Mouse (Mus musculus) cerebellum, adult 11 months (tissue): ENCODE measurements around the gene Agbl5.

ENCODE experiments used
- DNase-seq: peaks from one replicate; pipeline ENCODE4 v3.0.0; 2022

Agbl5 gene

GRCm38 (mm10) chr5:30889088-30889754 is 727 bp downstream of the Agbl5 start:
- no peak for DNase-seq

GRCm38 (mm10) chr5:30890375-30890774 is 1.9 kb downstream of the Agbl5 start:
- DNase-seq = no peak

- no peak for DNase-seq
Measured at GRCm38 (mm10) chr5:30901860-30902259, 13.4 kb downstream of the Agbl5 start.

DNA sequence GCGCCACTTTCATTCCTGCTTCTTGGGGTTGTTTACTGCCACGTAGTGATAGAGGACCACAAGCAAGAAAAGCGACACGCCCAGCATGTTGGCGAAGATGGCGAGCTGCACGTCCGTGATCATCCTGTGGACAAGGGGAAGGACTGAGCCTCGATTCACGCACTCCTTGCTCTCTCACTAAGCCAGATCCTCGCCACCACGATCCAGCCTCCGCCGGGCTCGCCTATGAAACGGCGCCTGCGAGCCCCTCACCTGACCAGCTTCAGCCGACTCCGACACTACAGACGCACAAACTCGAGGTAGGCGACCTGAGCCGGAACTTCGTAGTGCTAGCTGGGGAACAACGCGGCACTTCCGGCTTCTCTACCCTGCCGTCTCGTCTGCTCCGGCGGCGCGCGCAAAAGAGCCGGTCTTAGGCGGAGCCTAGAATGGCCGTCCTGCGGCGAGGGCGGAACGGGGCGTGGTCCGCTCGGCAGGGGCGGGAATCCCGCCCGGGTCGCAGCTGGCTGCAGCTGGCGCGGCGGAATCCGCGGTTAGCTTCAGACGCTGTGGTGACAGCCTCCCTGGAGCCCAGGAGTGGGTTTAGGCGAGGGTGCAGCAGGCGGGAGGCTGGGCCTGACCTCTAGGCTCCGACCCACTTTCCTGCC is 19.0 kb downstream of the Agbl5 start, which contains the start of gene Ost4:
Gene Ost4 (minus strand): TSS at position 376 of the 647 bp plus-strand sequence.
- DNase-seq = peak; percentile 88

- DNase-seq = no peak
Measured at GRCm38 (mm10) chr5:30908426-30909299, 20.2 kb downstream of the Agbl5 start.

DNA sequence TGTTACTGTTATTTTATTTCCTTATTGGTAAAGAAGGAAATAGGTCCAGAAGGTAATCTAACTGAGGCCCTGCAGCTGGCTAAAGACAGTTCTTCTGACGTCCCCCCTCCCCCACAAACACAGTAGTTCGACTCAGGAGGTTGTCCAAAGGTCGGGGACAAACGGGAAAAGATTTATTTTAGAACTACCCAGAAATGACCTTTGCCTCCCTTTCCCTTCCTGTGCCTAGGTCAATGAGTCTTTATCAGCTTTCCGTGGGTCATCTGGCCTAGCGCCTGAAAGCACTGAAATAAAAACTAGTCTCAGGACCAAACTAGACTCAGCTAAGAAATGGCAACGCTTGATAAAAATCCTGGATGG is 20.8 kb downstream of the Agbl5 start:
- DNase-seq = no peak

DNA sequence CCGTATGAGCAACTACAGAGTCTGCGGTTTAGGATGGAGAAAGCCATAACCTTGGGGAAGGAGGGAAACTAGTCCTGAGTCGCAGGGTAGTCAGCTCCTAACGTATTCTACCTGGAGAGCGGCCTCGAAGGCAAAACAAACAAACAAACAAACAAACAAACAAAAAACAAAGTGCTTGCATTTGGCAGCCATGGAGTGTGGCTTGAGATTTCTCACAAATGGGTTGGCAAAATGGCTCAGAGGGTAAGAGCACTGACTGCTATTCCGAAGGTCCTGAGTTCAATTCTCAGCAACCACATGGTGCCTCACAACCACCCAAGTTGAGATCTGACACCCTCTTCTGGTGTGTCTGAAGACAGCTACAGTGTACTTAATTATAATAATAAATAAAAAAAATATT is 21.4 kb downstream of the Agbl5 start:
- DNase-seq = no peak

GRCm38 (mm10) chr5:30910481-30910880 is 22.0 kb downstream of the Agbl5 start:
- no peak for DNase-seq

- no peak for DNase-seq
Measured at GRCm38 (mm10) chr5:30912156-30912555, 23.7 kb downstream of the Agbl5 start.

- no peak for DNase-seq
Measured at GRCm38 (mm10) chr5:30913060-30913841, 24.8 kb downstream of the Agbl5 start, which contains the start of gene Emilin1. TSS of gene Emilin1 (plus strand) at chr5:30913402.

DNA sequence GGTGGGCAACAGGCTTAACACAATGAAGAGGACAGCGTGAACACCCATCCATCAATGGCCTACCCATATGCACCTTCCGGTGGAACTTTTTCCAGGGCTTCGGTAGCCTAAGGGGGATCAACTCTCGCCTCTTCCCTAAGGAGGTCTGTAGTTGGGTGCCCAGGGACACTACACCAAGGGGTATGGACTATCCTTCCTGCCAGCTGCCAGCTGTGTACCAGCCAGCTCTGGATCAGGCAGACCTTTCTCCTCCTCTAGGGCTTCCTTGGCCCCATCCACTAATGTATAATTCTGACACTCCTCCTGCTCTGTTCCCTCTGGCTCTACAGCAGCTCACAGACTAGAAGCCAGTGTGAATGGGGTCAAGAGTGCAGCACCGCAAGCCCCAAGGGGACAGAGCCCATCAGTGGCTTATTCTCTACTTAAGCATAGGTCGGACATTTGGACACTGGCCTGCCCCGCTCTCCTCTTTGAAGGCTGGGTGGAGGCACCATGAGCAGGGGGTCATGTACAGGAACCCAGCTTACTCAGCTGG is 25.7 kb downstream of the Agbl5 start:
- DNase-seq = no peak

DNA sequence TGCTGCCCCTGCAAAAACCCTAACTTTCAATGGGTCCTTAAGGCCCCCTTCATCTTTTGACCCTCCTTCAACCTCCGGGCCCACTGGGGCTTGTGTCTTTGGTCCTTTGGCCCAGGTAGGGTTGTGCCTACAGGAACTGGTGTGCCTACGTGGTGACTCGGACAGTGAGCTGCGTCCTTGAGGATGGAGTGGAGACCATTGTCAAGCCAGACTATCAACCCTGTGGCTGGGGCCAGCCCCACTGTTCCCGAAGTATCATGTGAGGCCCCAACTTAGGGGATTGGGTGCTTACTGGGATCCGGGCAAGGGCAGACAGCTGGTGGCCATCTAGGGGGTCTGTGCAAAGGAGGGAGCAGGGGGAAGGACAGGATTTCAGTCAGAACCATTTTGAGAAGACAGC is 26.4 kb downstream of the Agbl5 start:
- no peak for DNase-seq

DNA sequence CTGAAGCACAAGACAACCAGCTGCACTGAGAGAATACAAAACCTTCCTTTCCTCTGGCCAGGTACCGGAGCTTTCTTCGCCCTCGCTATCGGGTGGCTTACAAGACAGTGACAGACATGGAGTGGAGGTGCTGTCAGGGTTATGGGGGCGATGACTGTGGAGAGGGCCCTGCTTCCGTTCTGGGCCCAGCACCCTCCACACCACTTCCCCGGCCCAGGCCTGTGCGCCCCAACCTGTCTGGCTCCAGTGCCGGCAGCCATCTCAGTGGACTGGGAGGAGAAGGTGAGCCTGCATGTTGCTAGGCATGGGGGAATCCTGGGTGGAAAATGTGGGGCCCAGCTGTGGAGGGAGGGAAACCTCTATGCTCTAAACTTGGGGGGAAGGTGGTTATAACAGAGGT is 27.0 kb downstream of the Agbl5 start:
- DNase-seq = no peak

GRCm38 (mm10) chr5:30915974-30916433 is 27.5 kb downstream of the Agbl5 start:
- DNase-seq = peak; percentile 80

GRCm38 (mm10) chr5:30916841-30917240 is 28.3 kb downstream of the Agbl5 start:
- DNase-seq = no peak

DNA sequence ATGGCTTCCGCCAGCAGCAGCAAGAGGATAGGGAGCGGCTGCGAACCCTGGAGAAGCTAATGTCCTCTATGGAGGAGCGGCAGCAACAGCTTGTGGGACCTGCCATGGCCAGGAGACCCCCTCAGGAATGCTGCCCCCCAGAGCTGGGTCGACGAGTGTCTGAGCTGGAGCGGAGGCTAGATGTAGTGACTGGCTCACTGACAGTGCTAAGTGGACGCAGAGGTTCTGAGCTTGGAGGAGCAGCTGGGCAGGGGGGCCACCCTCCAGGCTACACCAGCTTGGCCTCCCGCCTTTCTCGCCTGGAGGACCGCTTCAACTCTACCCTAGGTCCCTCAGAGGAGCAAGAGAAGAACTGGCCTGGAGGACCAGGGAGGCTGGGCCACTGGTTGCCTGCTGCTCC is 28.9 kb downstream of the Agbl5 start:
- DNase-seq = no peak

DNA sequence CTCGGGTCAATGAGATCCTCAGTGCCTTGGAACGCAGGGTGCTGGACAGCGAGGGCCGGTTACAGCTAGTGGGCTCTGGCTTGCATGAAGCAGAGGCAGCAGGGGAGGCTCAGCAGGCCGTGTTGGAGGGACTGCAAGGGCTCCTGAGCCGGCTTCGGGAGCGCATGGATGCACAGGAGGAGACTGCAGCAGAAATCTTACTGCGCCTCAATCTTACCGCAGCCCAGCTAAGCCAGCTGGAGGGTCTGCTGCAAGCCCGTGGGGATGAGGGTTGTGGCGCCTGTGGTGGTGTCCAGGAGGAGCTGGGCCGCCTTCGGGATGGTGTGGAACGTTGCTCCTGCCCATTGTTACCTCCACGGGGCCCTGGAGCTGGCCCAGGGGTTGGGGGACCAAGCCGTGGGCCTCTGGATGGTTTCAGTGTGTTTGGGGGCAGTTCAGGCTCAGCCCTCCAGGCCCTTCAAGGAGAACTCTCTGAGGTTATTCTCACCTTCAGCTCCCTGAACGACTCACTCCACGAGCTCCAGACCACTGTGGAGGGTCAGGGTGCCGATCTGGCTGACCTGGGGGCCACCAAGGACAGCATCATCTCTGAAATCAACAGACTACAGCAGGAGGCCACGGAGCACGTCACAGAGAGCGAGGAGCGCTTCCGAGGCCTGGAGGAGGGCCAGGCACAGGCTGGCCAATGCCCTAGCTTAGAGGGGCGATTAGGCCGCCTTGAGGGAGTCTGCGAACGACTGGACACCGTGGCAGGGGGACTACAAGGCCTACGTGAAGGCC is 29.6 kb downstream of the Agbl5 start:
- DNase-seq = no peak

DNA sequence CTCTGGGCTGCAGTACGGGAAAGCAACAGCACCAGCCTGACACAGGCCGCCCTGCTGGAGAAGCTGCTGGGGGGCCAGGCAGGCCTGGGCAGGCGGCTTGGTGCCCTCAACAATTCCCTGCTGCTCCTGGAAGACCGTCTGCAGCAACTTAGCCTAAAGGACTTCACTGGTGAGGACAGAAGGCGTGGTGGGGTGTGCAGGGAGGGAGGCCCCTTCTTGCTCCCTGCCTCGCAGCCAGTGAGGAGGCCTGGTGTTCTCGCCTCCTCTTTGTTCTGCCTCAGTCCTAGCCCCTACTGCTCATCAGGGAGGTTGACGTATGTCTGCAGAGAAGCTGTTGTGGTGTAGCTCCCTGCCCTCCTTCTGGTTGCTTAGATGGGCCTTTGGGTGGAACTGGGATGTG is 30.2 kb downstream of the Agbl5 start:
- DNase-seq = no peak

GRCm38 (mm10) chr5:30919831-30920614 is 31.5 kb downstream of the Agbl5 start:
- no peak for DNase-seq

DNA sequence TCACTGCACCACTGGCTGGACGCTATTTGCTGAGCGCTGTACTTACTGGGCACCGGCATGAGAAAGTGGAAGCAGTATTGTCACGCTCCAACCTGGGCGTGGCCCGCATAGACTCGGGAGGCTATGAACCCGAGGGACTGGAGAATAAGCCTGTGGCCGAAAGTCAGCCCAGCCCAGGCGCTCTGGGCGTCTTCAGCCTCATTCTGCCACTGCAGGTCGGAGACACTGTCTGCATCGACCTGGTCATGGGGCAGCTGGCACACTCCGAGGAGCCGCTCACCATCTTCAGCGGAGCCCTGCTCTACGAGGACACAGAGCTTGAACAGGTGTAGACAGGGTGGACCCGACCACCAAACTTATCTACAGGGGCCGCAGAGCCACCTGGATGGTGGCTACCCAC is 32.1 kb downstream of the Agbl5 start:
- no peak for DNase-seq
